In the genomic region with DNA sequence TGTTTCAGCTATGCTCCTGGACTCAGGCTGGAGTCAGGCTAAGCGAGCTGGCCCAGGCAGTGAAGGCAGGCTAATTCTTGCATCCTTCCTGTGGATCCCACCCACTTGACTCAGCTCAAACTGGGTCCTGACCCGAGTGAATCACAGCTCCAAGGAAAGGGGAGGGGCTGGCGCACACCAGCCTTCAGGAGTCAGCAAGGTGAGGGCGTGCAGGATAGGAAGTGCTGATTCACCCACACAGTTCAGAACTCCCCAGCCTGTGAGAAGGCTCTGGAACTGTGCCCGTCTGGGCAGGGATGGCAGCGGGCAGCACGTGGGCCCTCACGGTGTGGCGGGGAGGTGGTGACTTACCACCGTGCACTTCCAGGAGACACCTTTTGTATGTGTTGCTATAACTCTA, we compare ENCODE assay signal across 8 mouse cellular contexts. TPM values are rescaled to one million over a fixed set of nuclear protein-coding genes. Genes with fewer than 3 reads are reported as not detected.
DNase-seq lines count a peak whose midpoint lies in the region.

No protein-coding gene starts in this region.

- H3K4me1 ChIP-seq in heart, embryonic 10.5 days = peaks cover 16% of the 10 kb centered on the region

- 77% methylated on average over 10 of the region's 10 CpGs for WGBS in heart, embryonic 10.5 days

- no peak overlapping the region for H3K4me3 ChIP-seq in heart, embryonic 10.5 days

- 0 out of 2 replicates have a peak, but pooled peaks cover 3% of the 10 kb centered on the region for H3K36me3 ChIP-seq in heart, embryonic 10.5 days

- peak overlapping the region; percentile 47; the same call in 1 of the 2 replicates for H3K27ac ChIP-seq in heart, embryonic 10.5 days

- H3K9me3 ChIP-seq in heart, embryonic 10.5 days = no peaks in the 10 kb centered on the region

- no peaks in the 10 kb centered on the region for H3K27me3 ChIP-seq in heart, embryonic 10.5 days (ENCODE audit: insufficient read depth, poor library complexity, severe bottlenecking)

- DNase-seq in ES-CJ7 (ENCODE audit: low read depth, low spot score) = peak; percentile 73
- DNase-seq in adrenal gland, postnatal 25 days = peak; percentile 74
- no peak for DNase-seq in heart, embryonic 10.5 days (ENCODE audit: low spot score)
- peak; percentile 64 to 79 for DNase-seq in kidney, postnatal 25 days
- DNase-seq in urinary bladder, postnatal 10 days (ENCODE audit: low spot score) = peak; percentile 27
- DNase-seq in Muller cell, postnatal 12 days (ENCODE audit: inconsistent ontology term) = no peak
- no peak for DNase-seq in thymus, postnatal 10 days (ENCODE audit: low spot score in 2 of 2)
- no peak for DNase-seq in thymus, postnatal 25 days

RNA-seq across cellular contexts. Expression of a gene that starts 11.8 kb away (rescaled TPM):
- total RNA-seq in adrenal gland, postnatal 25 days (2021) = 11.7 and 13.4 TPM in 2 replicates
- 11.0 and 12.6 TPM in 2 replicates for polyA plus RNA-seq in heart, embryonic 10.5 days (2016; fragmentation: Nextera tagmentation; extraction: Ambion mirVana)

Comparison
In these comparisons a context has a peak if more than half of its experiments do, and no peak if none do; other contexts are left out.
1. DNase-seq: peak in ES-CJ7 (single experiment), adrenal gland, postnatal 25 days (single experiment), kidney, postnatal 25 days (2 of 2) and urinary bladder, postnatal 10 days (single experiment); none in heart, embryonic 10.5 days (single experiment), Muller cell, postnatal 12 days (single experiment), thymus, postnatal 10 days (0 of 2) and thymus, postnatal 25 days (single experiment).